Mouse (Mus musculus): ENCODE measurements around the gene Mreg. TPM values are rescaled to one million over a fixed set of nuclear protein-coding genes. Genes with fewer than 3 reads are reported as not detected.

Gene Mreg
- polyA plus RNA-seq (2017; shearing (Covaris generic)), result 0.16 TPM

GRCm38 (mm10) chr1:72211701-72212699 is at the start of gene Mreg:
Gene Mreg (minus strand): TSS chr1:72212307.

Other genes with a start within 250 kb of the Mreg start
- 7.5 TPM for gene Pecr, start 72.0 kb upstream of the Mreg start, polyA plus RNA-seq (2017; shearing (Covaris generic))
- not detected for gene Tmem169, start 72.1 kb upstream of the Mreg start, polyA plus RNA-seq (2017; shearing (Covaris generic))
- 25.5 TPM for gene Xrcc5, start 95.1 kb upstream of the Mreg start, polyA plus RNA-seq (2017; shearing (Covaris generic))